ENCODE assay signal across 8 mouse cellular contexts in the genomic region with DNA sequence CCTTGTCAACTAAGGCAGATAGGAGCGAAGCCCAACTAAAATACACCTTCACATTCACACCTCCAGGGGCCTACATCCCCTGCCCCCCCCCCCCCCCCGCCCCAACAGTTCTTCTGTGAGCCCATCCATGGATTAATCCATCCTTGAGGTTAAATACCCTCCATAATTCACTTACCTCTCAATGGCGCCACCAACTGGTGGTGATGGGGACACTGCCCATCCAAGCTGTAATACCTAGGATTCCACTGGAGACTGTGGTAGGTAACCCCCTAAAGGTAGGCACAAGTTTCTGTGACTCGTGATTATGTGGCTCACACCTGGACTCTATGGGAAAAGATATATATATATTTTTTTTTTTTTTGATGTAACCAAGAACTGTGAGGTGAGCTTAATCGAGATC.
DNase-seq lines count a peak whose midpoint lies in the region; ATAC-seq and TF ChIP-seq lines count a peak whose summit lies in the region.

No protein-coding gene starts in this region.

- TF ChIP-seq POLR2A in kidney, adult 2 months (IDR thresholded peaks at IDR 0.05; ENCODE audit: low read depth, low read length): no peak

- H3K27me3 ChIP-seq in kidney, adult 2 months (replicated peaks; ENCODE audit: control insufficient read depth, insufficient read depth, low read length): no peaks in the 10 kb centered on the region
- H3K27me3 ChIP-seq in kidney, embryonic 14.5 days (ENCODE audit: control insufficient read depth, insufficient read depth, low read length): no peaks in the 10 kb centered on the region
- H3K27me3 ChIP-seq in E14TG2a.4 (ENCODE audit: insufficient read depth, low read length): peaks cover 38% of the 10 kb centered on the region
- no peaks in the 10 kb centered on the region for H3K27me3 ChIP-seq in embryonic facial prominence, embryonic 11.5 days (ENCODE audit: control insufficient read depth, insufficient read depth, low read length)
- H3K27me3 ChIP-seq in lung, embryonic 14.5 days (ENCODE audit: insufficient read depth, low read length): no peaks in the 10 kb centered on the region
- no peaks in the 10 kb centered on the region; the same call in 1 of the 2 replicates for H3K27me3 ChIP-seq in neural tube, embryonic 15.5 days (replicated peaks)

- no peak overlapping the region for H3K4me3 ChIP-seq in kidney, adult 2 months (ENCODE audit: insufficient read depth, low read depth, low read length)
- H3K4me3 ChIP-seq in kidney, embryonic 14.5 days (ENCODE audit: low read length): no peak overlapping the region
- H3K4me3 ChIP-seq in E14TG2a.4 (replicated peaks; ENCODE audit: low read length): no peak overlapping the region
- H3K4me3 ChIP-seq in embryonic facial prominence, embryonic 11.5 days (ENCODE audit: low read depth, low read length): no peak overlapping the region
- H3K4me3 ChIP-seq in lung, embryonic 14.5 days (ENCODE audit: low read depth, low read length): no peak overlapping the region
- no peak overlapping the region for H3K4me3 ChIP-seq in neural tube, embryonic 15.5 days (replicated peaks)

- H3K4me2 ChIP-seq in kidney, embryonic 14.5 days (replicated peaks; ENCODE audit: low read depth, low read length): no peak overlapping the region
- H3K4me2 ChIP-seq in embryonic facial prominence, embryonic 11.5 days (ENCODE audit: low read depth, low read length): no peak overlapping the region
- H3K4me2 ChIP-seq in lung, embryonic 14.5 days: no peak overlapping the region
- no peak overlapping the region for H3K4me2 ChIP-seq in neural tube, embryonic 15.5 days

- 47% methylated on average over 5 of the region's 5 CpGs for WGBS in kidney, adult 2 months
- 50% methylated on average over 5 of the region's 5 CpGs for WGBS in kidney, embryonic 14.5 days
- WGBS in embryonic facial prominence, embryonic 11.5 days: 53% methylated on average over 4 of the region's 5 CpGs
- WGBS in lung, embryonic 14.5 days: 32% methylated on average over 5 of the region's 5 CpGs
- 57% methylated on average over 4 of the region's 5 CpGs for WGBS in neural tube, embryonic 15.5 days

- peak; percentile 47 for TF ChIP-seq CTCF in kidney, adult 2 months (conservative IDR thresholded peaks at IDR 0.05; ENCODE audit: insufficient read depth, insufficient read length, low read depth, low read length)
- peak; percentile 46 for TF ChIP-seq CTCF in E14TG2a.4 (conservative IDR thresholded peaks at IDR 0.05; ENCODE audit: low read length)
- TF ChIP-seq CTCF in lung, embryonic 14.5 days (IDR thresholded peaks at IDR 0.05; ENCODE audit: low read depth): peak; percentile 56

- H3K9ac ChIP-seq in kidney, embryonic 14.5 days (ENCODE audit: low read depth, low read length): no peak overlapping the region
- H3K9ac ChIP-seq in embryonic facial prominence, embryonic 11.5 days (replicated peaks; ENCODE audit: low read length): no peak overlapping the region
- H3K9ac ChIP-seq in lung, embryonic 14.5 days: no peak overlapping the region
- H3K9ac ChIP-seq in neural tube, embryonic 15.5 days (replicated peaks): no peak overlapping the region

- no peaks in the 10 kb centered on the region for H3K36me3 ChIP-seq in kidney, adult 2 months (ENCODE audit: control insufficient read depth, insufficient read depth, low read length)
- H3K36me3 ChIP-seq in kidney, embryonic 14.5 days (ENCODE audit: control insufficient read depth, insufficient read depth, low read length): no peaks in the 10 kb centered on the region
- H3K36me3 ChIP-seq in E14TG2a.4 (ENCODE audit: insufficient read depth, low read length): no peaks in the 10 kb centered on the region
- no peaks in the 10 kb centered on the region for H3K36me3 ChIP-seq in embryonic facial prominence, embryonic 11.5 days (replicated peaks; ENCODE audit: control insufficient read depth, insufficient read depth, low read depth, low read length)
- no peaks in the 10 kb centered on the region for H3K36me3 ChIP-seq in lung, embryonic 14.5 days (ENCODE audit: insufficient read depth)
- H3K36me3 ChIP-seq in neural tube, embryonic 15.5 days: no peaks in the 10 kb centered on the region

- H3K27ac ChIP-seq in kidney, adult 2 months (ENCODE audit: insufficient read depth, low read depth, low read length): no peak overlapping the region
- H3K27ac ChIP-seq in kidney, embryonic 14.5 days (ENCODE audit: low read depth, low read length): no peak overlapping the region
- no peak overlapping the region for H3K27ac ChIP-seq in embryonic facial prominence, embryonic 11.5 days (replicated peaks; ENCODE audit: low read depth, low read length)
- H3K27ac ChIP-seq in lung, embryonic 14.5 days (ENCODE audit: low read depth): no peak overlapping the region
- no peak overlapping the region for H3K27ac ChIP-seq in neural tube, embryonic 15.5 days (replicated peaks)

- H3K9me3 ChIP-seq in kidney, embryonic 14.5 days (ENCODE audit: control insufficient read depth, low read length): no peaks in the 10 kb centered on the region
- H3K9me3 ChIP-seq in E14TG2a.4 (ENCODE audit: low read length): no peaks in the 10 kb centered on the region; the same call in 1 of the 2 replicates
- H3K9me3 ChIP-seq in embryonic facial prominence, embryonic 11.5 days (replicated peaks; ENCODE audit: control insufficient read depth, low read length): no peaks in the 10 kb centered on the region
- H3K9me3 ChIP-seq in lung, embryonic 14.5 days (ENCODE audit: low read depth, low read length): no peaks in the 10 kb centered on the region
- no peaks in the 10 kb centered on the region for H3K9me3 ChIP-seq in neural tube, embryonic 15.5 days (replicated peaks)

- H3K4me1 ChIP-seq in kidney, adult 2 months (ENCODE audit: control insufficient read depth, insufficient read depth, low read length): no peaks in the 10 kb centered on the region
- no peaks in the 10 kb centered on the region for H3K4me1 ChIP-seq in kidney, embryonic 14.5 days (ENCODE audit: control insufficient read depth, insufficient read depth, low read length)
- H3K4me1 ChIP-seq in E14TG2a.4 (replicated peaks; ENCODE audit: low read depth, low read length): peaks cover 15% of the 10 kb centered on the region
- no peaks in the 10 kb centered on the region for H3K4me1 ChIP-seq in embryonic facial prominence, embryonic 11.5 days (ENCODE audit: control insufficient read depth, insufficient read depth, low read length)
- H3K4me1 ChIP-seq in lung, embryonic 14.5 days (ENCODE audit: insufficient read depth): peaks cover 4% of the 10 kb centered on the region; the same call in 1 of the 2 replicates
- peaks cover 17% of the 10 kb centered on the region for H3K4me1 ChIP-seq in neural tube, embryonic 15.5 days

- ATAC-seq in kidney, embryonic 14.5 days (ENCODE audit: low FRiP score, low TSS enrichment): no peak
- ATAC-seq in embryonic facial prominence, embryonic 11.5 days (replicated peaks; ENCODE audit: insufficient number of reproducible peaks, low FRiP score, low TSS enrichment, low read depth): no peak
- no peak for ATAC-seq in lung, embryonic 14.5 days (ENCODE audit: insufficient read depth)
- no peak for ATAC-seq in neural tube, embryonic 15.5 days (ENCODE audit: low FRiP score)

- peak; percentile 4 for DNase-seq in kidney, adult 2 months
- peak; percentile 4 for DNase-seq in adrenal gland, adult 8-10 months
- DNase-seq in embryonic facial prominence, embryonic 11.5 days (ENCODE audit: low spot score): peak; percentile 65
- DNase-seq in lung, embryonic 14.5 days: peak; percentile 73
- DNase-seq in thymus, postnatal 14 days: peak; percentile 80

Comparison
In these comparisons a context has a peak if more than half of its experiments do, and no peak if none do; other contexts are left out.
1. DNase-seq: peak in every context shown above with its lines; median percentile 80 in thymus, postnatal 14 days; 73 in lung, embryonic 14.5 days; 65 in embryonic facial prominence, embryonic 11.5 days; 4 in kidney, adult 2 months; 4 in adrenal gland, adult 8-10 months.